Mouse (Mus musculus): Measurements from ENCODE around the gene Gm7694. TPM values are rescaled to one million over a fixed set of nuclear protein-coding genes. Genes with fewer than 3 reads are reported as not detected.
A peak's percentile ranks its signal among the peaks of the same experiment; 100 is the strongest.

The Gm7694 gene
- total RNA-seq, 1 experiment from 2014 or later: 5.0 TPM

DNA sequence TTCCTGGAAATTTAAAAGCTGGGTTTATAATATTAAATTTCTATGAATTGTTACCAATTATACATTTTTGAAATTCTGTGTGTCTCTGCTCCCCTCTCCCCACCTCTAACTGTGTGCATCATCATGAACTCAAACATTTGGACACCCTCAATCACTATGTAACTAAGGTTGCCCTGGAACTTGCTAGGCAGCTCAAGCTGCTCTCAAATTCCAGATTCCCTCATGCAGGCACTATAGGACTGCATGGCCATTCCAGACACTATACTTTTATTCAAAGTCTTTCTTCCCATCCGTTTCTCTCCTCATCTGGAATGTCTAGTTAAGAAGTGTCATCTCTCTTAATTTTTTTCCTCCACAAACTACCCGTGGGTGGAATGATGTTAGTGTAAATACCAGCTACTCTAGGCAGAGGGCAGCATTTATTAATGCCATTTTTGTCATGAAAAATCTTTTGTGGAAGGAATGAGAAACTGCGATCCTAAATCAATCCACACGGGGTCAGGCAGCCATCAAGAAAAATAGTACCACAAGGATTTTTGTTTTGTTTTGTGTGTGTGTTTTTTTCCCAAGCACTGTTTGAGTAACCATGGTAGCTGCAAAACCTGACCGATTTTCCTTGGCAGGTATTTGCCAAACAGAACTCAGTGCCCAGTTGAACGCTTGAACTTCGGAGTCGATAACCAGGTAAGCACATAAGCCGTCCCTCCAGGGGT lies 13.7 kb downstream of the Gm7694 start:
- peak; percentile 98 for ATAC-seq (replicated peaks; ENCODE audit: low read depth, poor library complexity, severe bottlenecking)

DNA sequence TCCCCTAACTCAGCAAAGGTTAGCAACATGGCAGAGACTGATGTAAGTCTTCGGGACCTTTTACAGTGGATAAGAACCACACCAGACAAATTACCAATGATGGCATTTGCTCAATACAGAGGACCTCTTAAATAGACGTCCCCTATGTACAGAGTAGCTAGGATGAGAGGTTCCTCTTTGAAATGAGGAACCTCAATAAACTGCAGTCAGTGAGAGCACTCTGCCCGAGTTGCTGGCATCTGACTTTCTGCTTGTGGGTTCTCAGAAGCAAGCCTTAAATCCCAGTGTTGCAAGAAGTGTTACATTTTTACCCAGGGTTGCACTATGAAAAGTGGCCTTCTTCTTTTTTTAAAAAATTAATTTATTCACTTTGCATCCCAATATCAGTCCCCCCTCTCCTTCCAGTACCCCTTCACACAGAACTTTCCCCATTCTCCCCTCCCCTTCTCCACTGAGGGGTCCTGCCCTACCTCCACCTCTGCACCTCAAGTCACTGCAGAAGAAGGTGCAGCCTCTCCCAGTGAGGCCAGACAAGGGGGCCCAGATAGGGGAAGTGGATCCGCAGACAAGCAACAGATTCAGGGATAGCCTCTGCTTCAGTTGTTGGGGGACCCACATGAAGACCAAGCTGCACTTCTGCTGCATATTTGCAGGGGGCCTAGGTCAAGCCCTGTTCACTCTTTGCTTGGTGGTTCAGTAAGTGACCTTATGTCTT lies 23.6 kb downstream of the Gm7694 start:
- ATAC-seq (replicated peaks; ENCODE audit: low read depth, poor library complexity, severe bottlenecking): peak; percentile 98

DNA sequence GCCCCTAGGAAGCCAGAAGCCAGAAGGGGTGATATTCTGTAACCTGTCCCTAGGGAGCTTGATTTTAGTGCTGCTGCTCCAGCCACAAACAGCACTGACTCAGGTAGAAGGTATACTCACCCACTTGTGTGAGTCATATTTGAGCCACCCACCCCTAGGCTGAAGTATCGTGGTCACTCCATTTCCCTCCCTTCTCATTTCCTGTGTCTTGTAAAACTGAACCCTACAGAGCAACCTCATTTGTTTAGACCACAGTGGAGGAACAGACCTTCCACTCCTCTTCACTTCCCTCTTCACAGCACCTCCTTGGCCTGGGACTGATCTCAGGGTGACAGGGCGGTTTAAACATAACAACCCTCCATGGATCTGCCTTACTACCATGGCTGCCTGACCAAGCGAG lies 29.1 kb downstream of the Gm7694 start, which contains the start of gene Sh2d1b1:
TSS of gene Sh2d1b1 (plus strand) at position 305 of the 400 bp plus-strand sequence.
- ATAC-seq (replicated peaks; ENCODE audit: low read depth, poor library complexity, severe bottlenecking): peak; percentile 86

- ATAC-seq (replicated peaks; ENCODE audit: low read depth, poor library complexity, severe bottlenecking): peak; percentile 66
Measured at GRCm38 (mm10) chr1:170273252-170273651, 32.9 kb downstream of the Gm7694 start.

DNA sequence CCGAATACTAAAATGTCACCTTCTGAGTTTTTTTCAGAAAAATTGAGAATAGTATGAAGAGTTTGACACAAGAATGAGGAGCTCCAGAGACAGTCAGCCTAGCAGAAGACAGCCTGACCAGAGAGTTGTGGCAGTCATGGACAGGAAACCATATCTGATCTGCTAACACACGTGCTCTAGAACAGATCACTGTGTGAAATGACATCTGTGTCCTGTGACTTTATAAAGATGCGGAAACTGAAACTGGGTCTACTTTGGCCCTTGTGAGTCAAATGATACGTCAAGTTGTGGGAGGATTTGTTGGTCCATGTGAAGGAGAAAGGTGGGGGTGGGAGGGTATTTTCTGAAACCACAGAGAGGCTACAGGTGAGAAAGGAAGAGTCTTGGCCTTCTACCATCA lies 35.4 kb downstream of the Gm7694 start:
- ATAC-seq (replicated peaks; ENCODE audit: low read depth, poor library complexity, severe bottlenecking): peak; percentile 57; the same call in 1 of the 2 replicates

GRCm38 (mm10) chr1:170270281-170270680 lies 35.9 kb downstream of the Gm7694 start:
- peak; percentile 51 for ATAC-seq (replicated peaks; ENCODE audit: low read depth, poor library complexity, severe bottlenecking)

DNA sequence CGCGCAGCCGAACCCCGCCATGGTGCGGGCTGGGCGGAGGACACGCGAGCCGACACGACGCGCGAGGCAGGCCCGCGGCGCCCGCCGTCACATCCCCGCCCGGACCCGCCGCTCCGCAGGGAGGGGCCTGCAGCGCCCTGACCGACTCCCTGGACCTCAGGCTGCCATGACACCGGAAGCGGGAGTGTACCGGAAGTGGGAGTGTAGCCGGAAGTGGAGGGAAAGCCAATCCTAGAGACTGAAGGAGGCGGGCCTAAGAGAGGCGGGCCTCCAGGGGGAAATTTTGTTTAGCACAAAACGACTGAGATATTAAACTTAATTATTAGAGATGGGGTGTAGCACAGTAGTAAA lies 50.6 kb downstream of the Gm7694 start:
- peak; percentile 100 for ATAC-seq (replicated peaks; ENCODE audit: low read depth, poor library complexity, severe bottlenecking)

DNA sequence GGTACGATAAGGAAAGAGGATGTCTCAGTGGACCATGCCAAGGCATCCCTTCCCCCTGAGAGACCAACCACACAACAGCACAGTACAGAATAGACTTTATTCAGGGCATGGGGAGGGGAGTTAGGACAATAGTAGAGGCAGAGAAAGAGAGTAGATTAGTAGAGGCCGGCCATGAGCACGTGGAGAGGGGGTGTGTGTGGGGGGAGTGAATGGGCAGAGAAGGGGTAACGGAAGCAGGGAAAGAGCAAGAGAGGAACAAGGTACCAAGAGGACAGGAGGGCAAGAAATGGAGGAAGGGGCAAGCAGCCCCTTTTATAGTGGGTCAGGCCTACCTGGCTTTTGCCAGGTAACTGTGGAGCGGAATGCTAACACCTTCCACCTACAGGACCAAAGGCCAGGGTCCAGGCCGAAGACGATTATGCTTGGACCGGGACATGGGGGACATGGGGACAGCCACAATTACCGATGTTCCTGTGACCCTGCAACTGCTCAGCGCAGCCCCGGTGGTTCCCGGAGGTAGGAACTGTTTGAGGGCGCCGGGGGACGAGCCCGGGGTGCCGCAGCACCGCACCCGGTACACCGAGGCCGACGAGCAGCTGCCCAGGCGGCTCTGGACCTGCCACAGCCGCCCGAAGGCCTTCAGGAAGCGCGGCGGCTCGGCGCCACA lies 51.1 kb downstream of the Gm7694 start:
- ATAC-seq (replicated peaks; ENCODE audit: low read depth, poor library complexity, severe bottlenecking): no peak

Other genes starting within 250 kb of the Gm7694 start
- not detected in 2 replicates for gene Ddr2, start 195.6 kb downstream of the Gm7694 start, total RNA-seq (2017)
- 64.9 and 91.7 TPM in 2 replicates for gene Uap1, start 131.4 kb downstream of the Gm7694 start, total RNA-seq (2017)
- 60.8 and 71.6 TPM in 2 replicates for gene Uhmk1, start 90.9 kb downstream of the Gm7694 start, total RNA-seq (2017)
- gene Sh2d1b2, start 73.6 kb downstream of the Gm7694 start, total RNA-seq (2017): not detected in 2 replicates
- 1.3 and 2.5 TPM in 2 replicates for gene Sh2d1b1, start 29.0 kb downstream of the Gm7694 start, total RNA-seq (2017)
- not detected in 2 replicates for gene Spata46, start 2.5 kb upstream of the Gm7694 start, total RNA-seq (2017)